8 mouse cellular contexts compared by ENCODE assay signal in the genomic region with DNA sequence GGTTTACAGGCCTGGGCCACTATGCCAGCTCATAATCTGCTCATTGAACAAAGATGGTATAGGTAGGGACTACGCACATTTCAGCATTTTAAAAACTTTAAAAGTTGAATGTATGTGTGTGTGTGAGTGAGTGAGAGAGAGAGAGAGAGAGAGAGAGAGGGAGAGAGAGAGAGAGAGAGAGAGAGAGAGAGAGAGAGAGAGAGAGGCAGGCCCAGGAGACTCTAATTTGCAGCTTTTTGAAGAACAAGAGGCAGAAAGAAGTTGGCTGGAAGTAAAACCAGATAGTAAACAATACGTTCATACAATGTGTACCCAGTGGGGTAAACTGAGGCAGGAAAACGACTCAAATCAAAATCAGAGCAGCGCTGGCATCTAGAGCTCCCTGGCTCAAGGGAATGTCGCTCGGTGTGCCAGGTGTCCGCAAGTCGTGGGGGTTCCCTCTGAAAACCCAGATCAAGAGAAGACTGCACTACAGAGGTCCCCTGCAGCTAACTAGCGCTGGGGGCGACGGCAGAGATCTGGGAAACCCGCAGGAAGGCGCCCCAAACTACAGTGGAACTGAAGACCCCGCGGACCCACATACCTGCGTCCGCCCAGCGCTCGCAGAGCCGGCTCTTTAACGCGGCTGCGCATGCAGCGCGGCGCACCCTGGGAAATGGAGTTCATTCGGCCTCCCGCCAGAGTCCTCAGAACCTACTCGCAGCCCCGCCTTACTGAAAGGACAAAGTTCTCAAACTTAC. TPM values are rescaled to one million over a fixed set of nuclear protein-coding genes. Genes with fewer than 3 reads are reported as not detected.
DNase-seq lines count a peak whose midpoint lies in the region; ATAC-seq and TF ChIP-seq lines count a peak whose summit lies in the region.

Fuk (minus strand) TSS at position 650 of the 740 bp plus-strand sequence.

- H3K36me3 ChIP-seq in G1E (replicated peaks) = peaks cover 36% of the 10 kb centered on the region
- H3K36me3 ChIP-seq in forebrain, embryonic 15.5 days = 0 out of 2 replicates have a peak, but pooled peaks cover 6% of the 10 kb centered on the region

- no peak within 1 kb of the TSS for H3K27ac ChIP-seq in forebrain, embryonic 15.5 days (replicated peaks)

- TF ChIP-seq POLR2A in lung, adult 2 months (IDR thresholded peaks at IDR 0.05; ENCODE audit: borderline replicate concordance, extremely low read depth, low read depth, low read length) = peak; percentile 44; the same call in 1 of the 2 replicates

- WGBS in forebrain, embryonic 15.5 days = 3% methylated on average over 30 of the region's 30 CpGs
- 3% methylated on average over 30 of the region's 30 CpGs for WGBS in lung, adult 2 months

- H3K4me3 ChIP-seq in G1E (ENCODE audit: low read depth, low read length) = peak within 1 kb of the TSS; percentile 76
- peak within 1 kb of the TSS; percentile 75 for H3K4me3 ChIP-seq in forebrain, embryonic 15.5 days
- peak within 1 kb of the TSS; percentile 93 for H3K4me3 ChIP-seq in lung, adult 2 months (replicated peaks; ENCODE audit: extremely low read depth, low read depth, low read length)

- intact Hi-C loops in heart, postnatal 25 days (cut with DNase I) = loop anchor here (2.0 to 5.0 kb wide), 2 partner anchors 17 to 65 kb away; partner anchors contain the start of gene St3gal2

- peak; percentile 81 for DNase-seq in G1E (ENCODE audit: low spot score)
- peak; percentile 81 for DNase-seq in cerebellum, adult 11-12 months
- peak; percentile 66 for DNase-seq in heart, postnatal 25 days (ENCODE audit: low spot score)
- peak; percentile 77 to 86 for DNase-seq in layer of hippocampus, adult 18-20 months (ENCODE audit: low spot score in 2 of 2)
- DNase-seq in lung, adult 2 months = peak; percentile 82
- peak; percentile 86 for DNase-seq in testis, postnatal 14 days (ENCODE audit: low spot score)

- H3K9me3 ChIP-seq in G1E (replicated peaks) = no peaks in the 10 kb centered on the region
- H3K9me3 ChIP-seq in forebrain, embryonic 15.5 days = no peaks in the 10 kb centered on the region

- peak within 1 kb of the TSS; percentile 66 for H3K9ac ChIP-seq in forebrain, embryonic 15.5 days (replicated peaks)

- ATAC-seq in G1E (ENCODE audit: extremely low read depth, insufficient number of reproducible peaks, low FRiP score, poor library complexity, severe bottlenecking) = peak; percentile 76
- peak; percentile 97 for ATAC-seq in forebrain, embryonic 15.5 days (replicated peaks)
- ATAC-seq in neutrophil, adult 5-6 weeks (ENCODE audit: extremely low read depth, insufficient number of reproducible peaks, low FRiP score, poor library complexity, severe bottlenecking) = peak; percentile 84

- peak within 1 kb of the TSS; percentile 63 for H3K4me2 ChIP-seq in forebrain, embryonic 15.5 days (replicated peaks)

- H3K27me3 ChIP-seq in G1E (ENCODE audit: insufficient read depth, low read length) = no peaks in the 10 kb centered on the region; the same call in 1 of the 2 replicates
- no peaks in the 10 kb centered on the region for H3K27me3 ChIP-seq in forebrain, embryonic 15.5 days

- no peak for TF ChIP-seq CTCF in G1E (IDR thresholded peaks at IDR 0.05; ENCODE audit: low read depth, low read length)
- no peak for TF ChIP-seq CTCF in lung, adult 2 months (IDR thresholded peaks at IDR 0.05; ENCODE audit: insufficient read depth, low read length)

- peaks cover 31% of the 10 kb centered on the region for H3K4me1 ChIP-seq in G1E (ENCODE audit: insufficient read depth, low read depth, low read length)
- peaks cover 3% of the 10 kb centered on the region; the same call in 1 of the 2 replicates for H3K4me1 ChIP-seq in forebrain, embryonic 15.5 days
- peaks cover 2% of the 10 kb centered on the region for H3K4me1 ChIP-seq in lung, adult 2 months (ENCODE audit: control insufficient read depth, insufficient read depth, low read length)

RNA-seq across cellular contexts. Expression of gene Fuk, which starts in this region (rescaled TPM):
- total RNA-seq in G1E (2014; fragmentation: Nextera tagmentation) = 6.8 and 7.1 TPM in 2 replicates
- total RNA-seq in G1E (2017) = 8.9 and 9.8 TPM in 2 replicates
- 15.6 and 17.5 TPM in 2 replicates for polyA plus RNA-seq in G1E (2012)
- polyA plus RNA-seq in forebrain, embryonic 15.5 days (2015; fragmentation: Nextera tagmentation; extraction: Ambion mirVana) = 8.5 and 8.7 TPM in 2 replicates
- total RNA-seq in heart, postnatal 25 days (2021) = 1 to 10 TPM; 4.6 to 5.4 TPM
- 10 to 100 TPM; 22.3 to 22.4 TPM for total RNA-seq in layer of hippocampus, adult 18-20 months (2021)
- 15.8 and 17.9 TPM in 2 replicates for polyA plus RNA-seq in lung, adult 2 months (2012; rRNA removed)
- total RNA-seq in neutrophil, adult 5-6 weeks (2017) = 9.3 and 9.8 TPM in 2 replicates
